Mouse (Mus musculus): ENCODE data around the gene Ikzf3. TPM values are rescaled to one million over a fixed set of nuclear protein-coding genes. Genes with fewer than 3 reads are reported as not detected.

Gene Ikzf3
- total RNA-seq, 2 experiments from 2014 or later: 1.4 to 3.1 TPM

DNA sequence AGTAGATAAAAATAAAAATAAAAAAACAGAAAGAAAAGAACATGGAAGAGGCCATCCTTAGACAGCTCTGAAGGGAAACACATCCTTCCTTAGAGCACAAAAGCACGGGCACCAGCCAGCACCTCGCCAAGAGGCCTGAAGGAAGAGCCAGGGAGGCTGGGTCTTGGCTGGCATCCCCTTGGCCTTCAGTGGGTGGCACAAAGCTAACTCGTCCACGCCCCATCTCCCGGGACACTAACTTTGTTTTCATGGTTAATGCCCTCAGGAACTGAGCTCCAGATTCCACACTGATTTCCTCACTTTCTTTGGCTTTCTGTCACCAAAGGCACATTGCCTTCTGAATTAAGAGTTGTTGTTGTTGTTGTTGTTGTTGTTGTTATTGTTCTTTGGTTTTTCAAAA is 31.9 kb upstream of the Ikzf3 start:
- ATAC-seq (replicated peaks; ENCODE audit: low FRiP score, poor library complexity, severe bottlenecking): no peak

DNA sequence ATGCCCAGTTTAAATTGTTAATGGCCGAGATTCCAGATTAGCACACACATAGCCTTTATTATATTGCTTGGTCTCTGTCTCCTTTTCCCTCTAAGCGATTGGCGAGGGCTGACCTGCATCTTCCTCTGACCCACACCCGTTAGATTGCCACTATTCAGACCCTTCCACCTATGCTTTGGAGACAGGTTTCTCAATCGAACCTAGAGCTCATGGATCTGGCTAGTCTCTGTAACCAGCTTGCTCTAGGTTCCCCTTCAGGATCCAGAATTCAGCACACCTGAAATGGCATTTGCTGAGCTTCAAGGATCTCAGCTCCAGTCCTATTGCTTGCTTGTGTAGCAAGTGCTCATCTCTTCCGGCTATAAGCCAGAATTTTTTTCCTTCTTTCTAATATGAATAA is 23.6 kb upstream of the Ikzf3 start:
- no peak for ATAC-seq (replicated peaks; ENCODE audit: low FRiP score, poor library complexity, severe bottlenecking)

DNA sequence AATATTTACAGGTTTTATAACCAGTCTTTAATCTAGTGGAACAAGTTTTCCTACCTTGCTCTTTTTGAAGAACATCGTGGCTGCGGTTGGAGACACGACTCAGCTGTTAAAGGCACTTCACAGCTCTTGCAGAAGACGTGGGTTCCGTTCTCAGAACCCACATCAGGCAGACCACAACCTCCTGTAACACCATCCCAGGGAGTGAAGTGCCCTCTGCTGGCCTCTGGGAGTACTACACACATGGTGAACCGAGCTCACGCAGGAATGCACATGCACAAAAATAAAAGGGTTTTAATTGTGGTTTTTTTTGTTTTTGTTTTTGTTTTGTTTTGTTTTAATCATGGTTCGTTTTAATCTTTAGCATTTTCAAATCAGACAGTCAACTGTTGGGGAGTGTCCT is 22.5 kb upstream of the Ikzf3 start:
- ATAC-seq (replicated peaks; ENCODE audit: low FRiP score, poor library complexity, severe bottlenecking): 0 out of 2 replicates have a peak, but pooled peaks have one; percentile 41

DNA sequence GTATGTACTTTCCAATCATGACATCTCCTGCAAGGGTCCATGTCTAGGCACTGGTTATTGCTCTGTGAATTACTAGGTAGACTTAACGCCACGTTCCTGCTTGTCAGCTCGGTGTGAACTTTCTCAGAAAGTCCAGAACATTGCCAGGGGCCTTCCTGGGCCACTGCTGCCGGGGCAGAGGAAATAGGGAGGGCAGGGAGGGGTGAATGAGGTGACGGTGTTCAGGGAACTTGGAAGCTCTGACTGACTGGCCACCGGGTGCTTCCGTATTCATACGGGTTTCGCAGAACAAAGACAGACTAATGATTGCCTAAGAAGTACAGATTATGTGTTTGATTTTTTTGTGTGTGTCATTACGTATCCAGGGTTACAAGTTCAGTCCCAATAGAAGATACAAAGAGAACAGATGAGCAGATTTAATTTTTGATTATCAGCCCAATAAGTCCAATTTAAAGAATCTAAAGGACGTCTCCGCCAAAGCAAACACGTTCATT is 18.1 kb upstream of the Ikzf3 start:
- no peak for ATAC-seq (replicated peaks; ENCODE audit: low FRiP score, poor library complexity, severe bottlenecking)

DNA sequence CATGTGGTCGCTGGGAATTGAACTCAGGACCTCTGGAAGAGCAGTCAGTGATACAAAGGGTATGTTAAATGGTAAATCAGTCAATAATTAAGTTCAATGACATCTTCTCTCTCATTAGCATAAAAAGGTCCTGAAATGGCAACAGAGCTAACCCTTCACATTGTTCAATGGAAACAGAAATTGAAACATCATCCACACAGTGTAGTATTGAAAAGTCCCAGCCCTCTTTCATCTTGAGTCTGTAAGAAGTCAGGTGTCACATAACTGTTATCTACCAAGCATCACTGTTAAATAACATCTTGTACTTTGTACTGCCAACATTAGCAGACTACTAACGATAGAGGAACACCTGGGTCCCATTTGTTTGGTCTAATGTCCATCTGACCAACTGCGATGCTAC is 17.2 kb upstream of the Ikzf3 start:
- ATAC-seq (replicated peaks; ENCODE audit: low FRiP score, poor library complexity, severe bottlenecking): no peak

DNA sequence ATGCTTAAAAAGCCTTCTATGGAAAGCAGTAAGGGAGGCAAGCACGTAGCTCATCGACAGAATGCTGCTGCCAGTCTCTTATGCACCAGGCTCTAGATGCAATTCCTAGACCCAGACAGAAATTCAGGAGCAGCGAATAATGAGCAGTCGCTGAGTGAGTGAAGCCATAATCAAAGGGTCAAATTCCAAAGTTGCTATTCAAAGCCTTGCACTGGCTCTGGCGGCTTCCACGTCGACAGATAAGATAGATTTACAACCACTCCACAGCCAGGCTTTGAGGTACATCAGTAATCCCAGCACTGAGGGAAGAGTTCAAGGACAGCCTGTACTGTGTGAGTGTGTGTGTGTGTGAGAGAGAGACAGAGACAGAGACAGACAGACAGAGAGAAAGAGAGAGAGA is 15.1 kb upstream of the Ikzf3 start:
- ATAC-seq (replicated peaks; ENCODE audit: low FRiP score, poor library complexity, severe bottlenecking): no peak

DNA sequence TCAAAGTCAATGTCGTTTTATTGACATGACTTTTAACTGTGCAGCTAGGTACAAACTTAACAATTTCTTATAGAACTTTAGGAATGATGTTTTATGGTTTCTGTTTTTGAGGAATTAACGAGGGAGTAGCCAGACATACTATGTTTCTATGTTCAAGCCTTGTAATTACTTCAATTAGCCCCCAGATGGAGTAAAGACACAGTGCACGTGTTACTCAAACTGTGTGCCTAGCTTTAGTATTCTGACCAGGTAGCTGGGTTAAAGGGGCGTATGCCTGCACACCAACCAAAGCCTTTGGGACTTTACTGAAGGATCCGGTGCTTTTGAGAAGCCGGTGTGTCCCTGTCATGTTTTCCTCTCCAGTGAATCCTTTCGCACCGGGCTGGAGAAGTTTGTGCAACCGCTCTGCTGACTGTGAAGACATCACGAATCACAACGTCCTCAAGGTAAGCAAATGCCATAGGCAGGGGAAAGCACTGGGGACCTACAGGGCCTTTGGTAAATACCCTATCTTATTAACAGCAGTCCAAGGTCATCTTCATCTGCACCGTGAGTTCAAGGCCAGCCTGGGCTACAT is 9.4 kb upstream of the Ikzf3 start:
- no peak for ATAC-seq (replicated peaks; ENCODE audit: low FRiP score, poor library complexity, severe bottlenecking)

DNA sequence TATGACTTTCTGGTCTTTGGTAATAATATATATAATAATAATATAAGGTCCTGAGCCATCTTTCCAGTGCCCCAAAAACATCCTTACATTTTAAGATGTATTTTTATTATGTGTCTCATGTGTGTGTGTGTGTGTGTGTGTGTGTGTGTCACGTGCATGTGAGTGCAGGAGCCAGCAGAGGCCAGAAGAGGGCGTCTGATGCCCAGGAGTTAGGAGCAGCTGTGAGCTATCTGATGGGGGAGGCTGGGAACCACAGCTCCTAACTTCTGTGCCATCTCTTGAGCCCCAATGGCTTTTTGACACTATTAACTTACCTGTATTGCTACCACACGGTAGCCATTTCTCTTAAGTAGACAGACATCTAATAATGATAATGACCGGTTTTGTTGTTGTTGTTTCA is 8.1 kb upstream of the Ikzf3 start:
- ATAC-seq (replicated peaks; ENCODE audit: low FRiP score, poor library complexity, severe bottlenecking): no peak

DNA sequence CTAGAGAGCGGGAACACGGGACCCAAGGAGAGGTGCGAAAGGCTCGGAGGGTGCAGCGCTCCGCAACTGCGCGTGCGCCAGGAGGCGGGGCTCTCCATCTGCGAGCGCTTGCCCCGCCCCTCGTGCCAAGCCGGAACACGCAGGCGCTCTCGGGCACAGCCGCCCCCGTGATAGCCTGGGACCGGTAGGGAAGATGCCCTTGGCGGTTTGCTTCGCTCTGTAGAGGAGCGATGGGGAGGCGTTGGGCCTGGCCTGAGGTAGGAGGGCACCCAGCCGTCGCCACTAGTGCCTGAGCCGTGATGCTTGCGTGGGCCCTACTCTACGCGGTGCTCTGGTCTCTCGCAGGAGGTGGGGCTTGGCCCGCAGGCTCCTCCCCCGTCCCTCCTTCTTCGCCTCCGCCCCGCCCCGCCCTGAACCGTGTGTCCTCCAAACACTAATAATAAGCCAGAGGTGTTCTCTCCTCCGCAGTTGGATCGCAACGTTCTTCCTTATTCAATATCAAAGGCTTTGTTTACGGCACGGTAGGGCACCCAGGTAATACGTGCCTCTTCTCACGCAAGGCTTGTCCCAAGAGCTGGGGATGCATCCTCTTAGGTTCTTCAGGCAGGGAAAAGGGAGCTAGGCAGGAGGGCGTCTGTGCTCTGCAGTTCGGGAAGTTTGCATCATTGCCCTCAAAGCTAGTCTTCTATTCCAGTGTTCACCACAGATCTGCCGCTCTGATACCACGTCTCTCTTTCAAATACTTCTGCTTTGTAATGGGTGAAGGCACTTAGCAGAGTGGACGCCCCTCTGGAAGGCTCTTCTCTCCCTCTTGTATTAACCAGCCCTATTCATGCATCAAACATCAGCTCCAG is 5.4 kb upstream of the Ikzf3 start, which contains the start of gene Zpbp2:
TSS of gene Zpbp2 (plus strand) at position 123 of the 854 bp plus-strand sequence.
- peak; percentile 95 for ATAC-seq (replicated peaks; ENCODE audit: low FRiP score, poor library complexity, severe bottlenecking)

DNA sequence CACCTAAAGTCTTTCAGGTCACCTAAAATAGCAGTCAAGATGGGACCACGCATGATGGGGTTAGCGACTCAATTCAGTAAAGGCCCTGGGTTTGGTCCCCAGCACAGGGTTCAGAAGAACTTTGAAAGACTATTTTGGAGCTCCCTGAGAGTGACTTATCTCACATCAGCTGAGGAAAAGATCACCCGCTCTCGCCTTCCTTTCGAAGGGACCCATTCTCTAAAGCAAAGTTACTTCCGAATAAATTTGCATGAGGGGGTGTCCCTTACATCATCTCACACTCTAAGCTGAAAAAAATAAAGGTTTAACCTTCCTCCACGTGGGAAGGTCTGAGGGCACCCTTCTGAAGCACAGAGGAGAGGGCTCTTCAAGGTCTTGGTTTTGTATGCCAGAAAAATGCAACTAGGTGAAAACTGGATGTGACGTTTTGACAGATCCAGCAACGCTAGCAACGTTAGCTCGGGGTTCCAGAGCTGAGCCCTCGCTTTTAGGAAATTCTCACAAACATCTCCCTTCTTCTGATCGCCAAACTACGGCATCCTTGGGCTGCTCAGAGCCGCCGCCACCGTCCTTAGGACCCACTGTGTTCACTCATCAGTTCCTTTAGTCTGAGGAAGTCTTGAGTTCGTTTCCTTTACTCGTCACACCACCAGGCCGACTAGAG is 4.6 kb upstream of the Ikzf3 start:
- ATAC-seq (replicated peaks; ENCODE audit: low FRiP score, poor library complexity, severe bottlenecking): no peak; the same call in 1 of the 2 replicates

DNA sequence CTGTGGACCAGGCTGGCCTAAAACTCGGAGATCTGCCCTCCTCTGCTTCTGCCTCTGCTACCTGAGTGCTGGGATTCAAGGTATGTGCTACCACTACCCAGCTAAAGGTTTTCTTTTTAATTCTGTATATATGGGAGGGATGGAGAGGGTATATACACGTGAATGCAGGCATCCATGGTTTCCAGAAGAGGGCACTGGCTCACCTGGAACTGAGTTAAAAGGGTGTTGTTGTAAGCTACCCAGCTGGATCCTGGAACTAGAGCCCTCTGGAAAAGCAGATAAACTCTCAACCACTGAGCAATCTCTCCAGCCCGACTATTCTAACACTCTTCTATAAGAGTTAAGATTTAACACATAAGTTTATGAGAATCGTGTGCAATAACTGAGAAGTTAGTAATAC is 3.5 kb upstream of the Ikzf3 start:
- ATAC-seq (replicated peaks; ENCODE audit: low FRiP score, poor library complexity, severe bottlenecking): no peak

DNA sequence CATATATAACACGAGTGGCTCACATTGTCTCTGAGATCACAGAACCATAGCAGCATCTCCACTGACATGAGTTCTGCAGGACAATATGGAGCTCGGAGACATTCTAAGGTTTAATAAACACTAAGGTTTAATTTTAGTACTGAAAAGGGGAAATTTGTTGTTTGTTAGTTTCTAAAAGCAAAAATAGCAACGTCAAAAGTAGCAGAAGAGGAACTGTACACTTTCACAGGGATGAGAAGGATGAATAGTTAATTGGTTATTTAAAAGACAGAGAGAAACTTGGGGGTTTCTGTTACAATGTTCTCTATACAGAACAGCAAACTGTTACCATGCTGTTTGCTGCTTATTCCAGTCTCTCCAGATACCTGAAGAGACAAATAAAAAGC is 1.5 kb upstream of the Ikzf3 start:
- ATAC-seq (replicated peaks; ENCODE audit: low FRiP score, poor library complexity, severe bottlenecking): no peak

DNA sequence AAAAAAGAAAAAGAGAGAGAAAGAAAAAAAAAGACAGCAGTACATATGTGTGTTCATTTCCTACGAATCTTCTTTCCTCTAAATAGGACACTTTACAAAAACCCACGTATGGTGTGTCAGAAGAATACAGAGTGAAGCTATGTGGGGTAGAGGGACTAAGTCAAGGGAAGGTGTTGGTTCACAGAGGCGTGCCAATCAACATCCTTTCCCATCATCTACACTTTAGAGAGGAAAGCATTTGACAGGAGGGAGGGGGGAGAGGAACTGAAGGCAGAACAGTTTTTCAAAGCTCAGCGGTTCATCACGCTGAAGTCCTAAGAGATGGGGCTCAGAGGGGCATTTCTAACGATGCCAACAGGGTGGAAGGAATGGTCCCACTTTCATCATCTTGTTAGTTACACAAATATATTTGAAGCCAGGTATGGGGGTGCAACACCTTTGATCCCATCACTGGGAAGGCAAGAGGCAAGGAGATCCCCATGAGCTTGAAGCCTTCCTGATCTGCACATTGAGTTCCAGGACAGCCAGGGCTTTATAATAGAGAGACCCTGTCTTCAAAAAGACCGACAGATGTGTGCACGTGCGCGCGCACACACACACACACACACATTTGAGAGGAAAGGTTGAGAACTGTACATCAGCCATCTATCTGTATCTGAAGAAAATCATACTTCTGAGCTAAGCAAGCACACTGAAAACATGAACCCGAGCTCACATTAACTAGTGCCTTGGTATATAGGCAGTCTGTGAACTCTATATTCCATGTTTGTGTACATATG is 887 bp upstream of the Ikzf3 start:
- ATAC-seq (replicated peaks; ENCODE audit: low FRiP score, poor library complexity, severe bottlenecking): no peak

DNA sequence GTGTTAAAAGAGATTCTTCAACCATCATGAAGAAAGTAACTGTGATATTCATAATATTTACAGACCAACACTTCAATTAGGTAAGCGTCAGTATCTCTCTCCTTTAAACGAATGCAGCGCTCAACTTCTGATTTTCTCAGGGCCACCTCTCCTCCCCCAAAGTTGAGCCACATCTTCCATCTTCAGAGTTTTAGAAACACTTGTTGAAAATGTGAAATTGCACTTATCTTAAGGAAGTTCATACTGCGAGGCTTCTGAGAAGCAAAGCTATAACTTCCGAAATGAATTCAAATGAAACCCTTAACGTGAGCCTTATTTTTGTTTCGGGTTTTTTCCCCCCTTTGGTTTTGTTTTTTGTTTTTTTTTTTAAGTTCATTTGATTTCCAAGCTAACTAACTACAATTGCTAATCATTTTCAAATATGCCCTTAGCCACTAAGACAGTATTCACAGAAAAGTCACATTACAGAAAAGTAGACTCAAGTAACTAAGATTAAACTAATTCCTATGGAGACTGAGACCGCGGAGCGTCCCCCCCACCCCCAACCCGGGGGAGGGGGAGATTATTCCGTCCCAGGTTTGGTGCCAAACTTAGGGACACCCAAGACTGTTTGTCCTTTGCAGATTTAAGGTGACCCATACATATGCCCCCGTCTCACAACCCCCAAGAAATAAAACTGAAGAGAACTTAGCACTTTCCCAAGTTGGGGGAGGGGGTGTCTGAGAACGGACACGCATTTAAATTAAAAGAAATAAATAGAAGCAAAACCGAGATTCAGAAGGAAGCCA is 747 bp downstream of the Ikzf3 start:
- ATAC-seq (replicated peaks; ENCODE audit: low FRiP score, poor library complexity, severe bottlenecking): no peak

DNA sequence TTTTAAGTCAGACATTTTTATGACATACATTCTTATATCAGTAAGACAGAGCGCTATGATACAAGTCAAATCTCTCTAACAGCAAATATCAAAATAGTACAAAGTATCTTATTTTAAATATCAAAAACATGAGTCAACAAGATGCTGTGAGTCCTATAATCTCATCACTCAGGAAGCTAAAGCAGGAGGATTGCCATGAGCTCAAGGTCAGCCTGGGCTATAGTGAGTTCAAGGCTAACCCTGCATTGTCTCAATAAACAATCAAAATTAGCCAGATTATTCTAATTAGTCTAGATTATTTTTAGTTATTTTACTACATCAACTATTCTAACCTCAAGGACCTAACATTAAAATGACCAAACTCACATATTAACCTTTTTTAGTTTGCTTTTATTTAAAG is 2.4 kb downstream of the Ikzf3 start:
- no peak for ATAC-seq (replicated peaks; ENCODE audit: low FRiP score, poor library complexity, severe bottlenecking)

DNA sequence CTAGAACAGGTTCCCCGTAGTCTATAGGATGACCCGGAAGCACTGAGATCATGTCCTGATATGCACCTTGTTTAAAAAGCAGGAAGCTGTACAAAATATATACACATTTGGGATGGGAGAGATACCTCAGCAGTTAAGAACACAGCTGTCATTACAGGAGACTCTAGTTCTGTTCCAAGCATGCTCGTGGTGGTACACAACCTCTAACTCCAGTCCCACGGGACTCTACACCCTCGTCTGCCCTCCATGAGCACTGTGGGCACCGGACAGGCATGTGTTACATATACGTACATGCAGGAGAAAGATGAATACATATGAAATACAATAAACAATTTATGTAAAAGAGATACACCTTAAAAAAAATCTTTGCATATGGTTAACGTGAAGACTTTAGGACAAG is 3.3 kb downstream of the Ikzf3 start:
- ATAC-seq (replicated peaks; ENCODE audit: low FRiP score, poor library complexity, severe bottlenecking): no peak

DNA sequence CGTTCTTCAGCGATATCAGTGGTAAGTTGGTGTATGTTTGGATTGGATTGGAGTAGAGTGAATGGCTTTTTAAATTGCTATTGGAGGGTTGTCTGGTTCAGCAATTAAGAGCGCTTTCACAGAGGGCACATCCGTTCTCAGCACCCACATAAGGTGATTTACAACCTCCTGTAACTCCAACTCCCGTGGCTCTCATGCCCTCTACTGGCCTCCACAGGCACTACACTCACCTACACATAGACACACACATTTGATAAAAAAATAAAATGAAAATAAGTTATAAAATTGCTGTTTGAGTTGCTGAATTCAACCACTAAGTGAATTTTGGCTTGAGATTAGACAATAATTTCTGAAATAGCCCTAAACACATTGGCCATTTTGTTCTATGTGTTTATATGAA is 5.5 kb downstream of the Ikzf3 start:
- 0 out of 2 replicates have a peak, but pooled peaks have one; percentile 51 for ATAC-seq (replicated peaks; ENCODE audit: low FRiP score, poor library complexity, severe bottlenecking)

DNA sequence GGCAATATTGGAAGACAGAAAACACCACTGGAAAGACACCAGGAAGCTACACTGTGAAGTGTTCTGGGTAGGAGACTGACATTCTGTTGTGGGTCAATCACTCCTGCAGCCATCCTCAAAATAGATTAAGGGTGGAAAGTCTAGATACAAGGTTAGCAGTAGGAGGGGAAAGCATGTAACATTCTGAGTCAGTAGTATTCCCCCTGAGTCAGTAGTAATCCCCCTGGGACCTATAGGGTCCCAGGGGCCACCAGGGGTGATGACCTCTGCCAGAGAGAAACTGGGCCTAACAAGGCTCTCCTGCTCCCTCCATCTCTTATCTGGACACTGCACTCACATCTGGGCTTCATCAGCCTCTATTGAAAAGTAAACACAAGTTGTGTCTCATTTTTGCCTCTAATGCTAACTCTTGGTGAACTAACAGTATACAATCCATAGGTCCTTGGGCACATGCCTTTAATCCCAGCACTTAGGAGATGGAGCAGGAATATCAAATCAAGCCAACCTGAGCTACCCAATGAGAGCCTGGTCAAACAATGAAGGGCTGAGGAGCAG is 8.3 kb downstream of the Ikzf3 start:
- no peak for ATAC-seq (replicated peaks; ENCODE audit: low FRiP score, poor library complexity, severe bottlenecking)

All from erythroblast, adult 5-6 weeks (primary cell).